Mouse (Mus musculus) testis, postnatal 10 days (tissue): ENCODE results near the gene Ccm2l.

ENCODE experiments used
- DNase-seq: peaks from one replicate; pipeline ENCODE4 v3.0.0; 2021; ENCODE audit warnings: low spot score

The Ccm2l gene

GRCm38 (mm10) chr2:153090551-153091165 lies 24.9 kb downstream of the Ccm2l start:
- DNase-seq: no peak

GRCm38 (mm10) chr2:153107046-153107766 lies 41.5 kb downstream of the Ccm2l start:
- DNase-seq: peak; percentile 34

- peak; percentile 33 for DNase-seq
Measured at GRCm38 (mm10) chr2:153107802-153108201, 42.0 kb downstream of the Ccm2l start.

- DNase-seq: peak; percentile 86
Measured at GRCm38 (mm10) chr2:153108313-153109264, 42.8 kb downstream of the Ccm2l start, which contains the start of gene Hck. Gene Hck, plus strand, starts transcription at chr2:153108468.

GRCm38 (mm10) chr2:153109596-153109995 lies 43.8 kb downstream of the Ccm2l start:
- peak; percentile 19 for DNase-seq

- peak; percentile 5 for DNase-seq
Measured at GRCm38 (mm10) chr2:153111298-153111697, 45.5 kb downstream of the Ccm2l start.

GRCm38 (mm10) chr2:153115679-153116081 lies 49.9 kb downstream of the Ccm2l start:
- peak; percentile 31 for DNase-seq

GRCm38 (mm10) chr2:153117051-153117486 lies 51.3 kb downstream of the Ccm2l start:
- DNase-seq: peak; percentile 42

GRCm38 (mm10) chr2:153119488-153119887 lies 53.7 kb downstream of the Ccm2l start:
- no peak for DNase-seq

GRCm38 (mm10) chr2:153120126-153120525 lies 54.4 kb downstream of the Ccm2l start:
- no peak for DNase-seq

GRCm38 (mm10) chr2:153121821-153122615 lies 56.3 kb downstream of the Ccm2l start:
- no peak for DNase-seq

GRCm38 (mm10) chr2:153122701-153123100 lies 56.9 kb downstream of the Ccm2l start:
- no peak for DNase-seq

- DNase-seq: no peak
Measured at GRCm38 (mm10) chr2:153125875-153126274, 60.1 kb downstream of the Ccm2l start.

GRCm38 (mm10) chr2:153131019-153131418 lies 65.3 kb downstream of the Ccm2l start:
- DNase-seq: peak; percentile 61
